Mouse (Mus musculus) MEL-GATA-1-ER (cell line): Measurements from ENCODE around the gene Slc7a7.
A peak's percentile ranks its signal among the peaks of the same experiment; 100 is the strongest.

ENCODE experiments used
- DNase-seq: peaks from one replicate; pipeline ENCODE4 v3.0.0-alpha.2; 2012; ENCODE audit warnings: low read depth; ENCODE audit errors: extremely low read depth

Gene Slc7a7

GRCm38 (mm10) chr14:54432837-54433830 is 15.6 kb upstream of the Slc7a7 start:
- DNase-seq: no peak

DNA sequence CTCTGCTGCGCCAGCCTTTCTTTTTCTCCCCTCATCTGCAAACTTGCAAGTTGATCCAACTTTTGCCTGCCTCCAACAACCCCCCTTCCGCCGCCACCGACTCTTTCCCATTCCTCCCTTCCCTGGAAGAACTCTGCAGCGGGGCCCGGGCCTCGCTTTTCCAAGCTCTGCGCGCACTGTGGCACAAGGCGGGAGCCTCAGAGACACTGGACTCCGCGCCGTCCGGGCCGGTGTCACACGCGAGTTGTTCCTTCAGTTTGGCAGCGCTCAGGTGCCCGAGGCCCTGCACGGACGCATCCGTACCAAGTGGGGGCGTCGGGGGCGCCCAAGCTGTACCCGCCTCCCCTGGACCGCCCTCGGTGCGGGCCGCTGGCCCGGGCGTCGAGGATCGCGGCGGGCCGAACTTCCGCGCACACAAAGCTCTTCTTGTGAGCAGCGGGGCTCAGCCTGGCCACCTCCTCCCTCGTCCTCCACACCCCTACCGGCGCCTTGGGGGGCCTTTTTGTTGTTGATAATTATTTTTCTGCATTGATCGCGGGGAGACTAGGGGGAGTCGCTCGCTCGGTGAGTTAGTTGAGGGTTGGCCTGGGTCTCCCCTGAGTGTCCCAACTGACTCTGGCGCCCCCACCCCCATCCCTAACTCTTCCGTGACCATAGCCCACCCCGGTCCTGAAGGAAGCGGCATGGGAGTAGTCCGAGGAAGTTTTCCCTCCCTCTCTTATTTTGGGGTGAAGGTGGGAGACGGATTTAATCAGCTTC is 14.7 kb upstream of the Slc7a7 start:
- no peak for DNase-seq

- DNase-seq: no peak
Measured at GRCm38 (mm10) chr14:54431334-54432077, 13.9 kb upstream of the Slc7a7 start, which contains the start of gene Mmp14. TSS of gene Mmp14 (plus strand) at chr14:54431612.

DNA sequence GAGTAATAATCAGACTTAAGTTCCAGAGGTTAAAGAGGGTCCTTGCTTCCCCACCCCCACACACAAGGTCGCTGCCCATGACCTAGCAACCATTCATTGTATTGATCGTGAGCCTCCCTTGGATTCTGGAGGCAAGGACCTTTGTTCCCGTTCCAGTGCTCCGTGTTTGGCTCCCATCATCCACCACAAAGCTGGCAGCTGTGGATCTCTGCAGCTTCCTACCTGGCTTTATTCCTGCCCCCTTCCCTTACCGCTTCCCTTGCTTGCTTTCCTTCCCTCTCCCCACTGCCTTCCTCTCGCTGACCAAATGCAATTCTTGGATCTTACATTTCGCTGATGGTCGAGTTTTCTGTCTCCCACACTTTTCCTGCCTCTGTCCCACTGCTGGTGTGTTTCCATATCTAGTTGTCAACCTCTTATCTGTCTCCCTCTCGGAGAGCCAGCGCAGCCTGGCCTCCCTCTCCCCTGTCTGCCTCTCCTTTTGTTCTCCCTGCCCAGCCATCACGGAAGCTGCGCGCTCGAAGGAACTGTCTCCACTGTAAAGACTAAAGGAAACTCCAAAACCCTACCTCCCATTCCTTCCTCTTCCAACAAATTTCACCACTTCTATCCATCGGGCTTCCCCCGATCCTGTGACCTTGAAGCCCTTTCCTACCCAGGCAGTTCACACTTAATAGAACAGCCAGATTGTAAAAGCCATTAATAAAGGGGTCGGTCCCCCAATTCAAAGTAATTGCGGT is 13.0 kb upstream of the Slc7a7 start:
- no peak for DNase-seq

DNA sequence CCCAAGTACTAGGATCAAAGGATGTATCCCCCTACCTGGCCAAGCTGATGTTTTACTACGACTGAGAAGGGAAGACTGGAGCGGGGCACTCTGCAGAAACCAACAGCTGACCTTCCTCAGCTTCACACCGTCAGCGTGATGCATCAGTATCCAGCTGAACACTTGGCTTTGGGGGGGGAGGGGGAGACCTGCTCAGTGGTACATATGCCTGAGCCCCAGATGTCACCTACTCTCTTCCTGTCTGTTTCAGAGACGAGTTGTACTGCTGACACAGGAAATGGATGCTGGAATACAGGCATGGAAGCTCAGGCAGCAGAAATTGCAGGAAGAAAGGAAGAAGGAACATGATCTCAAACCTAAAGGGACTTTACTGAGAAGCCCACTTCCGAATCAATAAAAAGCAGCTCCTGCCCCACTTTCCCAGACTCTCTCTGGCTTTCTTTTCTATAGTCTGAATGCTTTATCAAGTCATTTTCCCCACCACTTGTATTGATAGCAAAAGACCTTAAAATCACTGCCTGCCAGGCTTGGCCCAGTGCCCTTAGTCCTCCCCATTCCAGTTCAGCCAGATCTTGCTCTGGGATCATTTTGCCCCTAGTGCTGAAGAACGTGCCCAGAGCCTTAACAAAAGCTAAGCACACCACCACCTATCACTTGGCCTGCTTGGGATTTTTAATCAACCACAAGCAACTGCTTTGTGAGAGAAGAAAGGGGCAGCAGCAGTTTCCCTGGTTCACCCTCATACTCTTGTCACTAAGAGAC is 11.9 kb upstream of the Slc7a7 start:
- no peak for DNase-seq

GRCm38 (mm10) chr14:54428421-54428820 is 10.8 kb upstream of the Slc7a7 start:
- no peak for DNase-seq

GRCm38 (mm10) chr14:54427696-54428095 is 10.1 kb upstream of the Slc7a7 start:
- DNase-seq: no peak

- DNase-seq: peak; percentile 94
Measured at GRCm38 (mm10) chr14:54426689-54427398, 9.3 kb upstream of the Slc7a7 start, which contains the start of gene Mrpl52. TSS of gene Mrpl52 (plus strand) at chr14:54426909.

GRCm38 (mm10) chr14:54426003-54426688 is 8.6 kb upstream of the Slc7a7 start:
- DNase-seq: peak; percentile 89

DNA sequence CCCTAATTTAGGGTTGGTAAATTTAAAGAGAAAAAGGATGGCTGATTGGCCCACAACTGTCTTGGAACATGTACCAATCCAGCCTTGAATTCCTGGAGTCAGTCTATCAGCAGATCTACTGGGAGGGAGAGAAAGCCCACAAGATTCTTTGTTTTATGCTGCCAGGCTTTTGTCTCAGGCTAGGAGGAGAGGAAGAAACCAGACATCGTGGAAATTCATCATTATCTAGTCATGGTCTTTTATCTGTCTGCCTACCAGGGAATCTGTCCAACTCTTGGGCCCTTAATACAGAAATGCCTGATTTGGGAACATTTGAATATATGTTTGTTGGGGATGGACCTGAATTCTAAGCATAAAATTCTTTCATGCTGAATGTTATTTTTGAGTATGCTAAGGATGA is 8.0 kb upstream of the Slc7a7 start:
- peak; percentile 21 for DNase-seq

GRCm38 (mm10) chr14:54424634-54425033 is 7.1 kb upstream of the Slc7a7 start:
- DNase-seq: peak; percentile 74

- DNase-seq: peak; percentile 60
Measured at GRCm38 (mm10) chr14:54423406-54423805, 5.8 kb upstream of the Slc7a7 start.

GRCm38 (mm10) chr14:54421014-54421413 is 3.4 kb upstream of the Slc7a7 start:
- DNase-seq: no peak

DNA sequence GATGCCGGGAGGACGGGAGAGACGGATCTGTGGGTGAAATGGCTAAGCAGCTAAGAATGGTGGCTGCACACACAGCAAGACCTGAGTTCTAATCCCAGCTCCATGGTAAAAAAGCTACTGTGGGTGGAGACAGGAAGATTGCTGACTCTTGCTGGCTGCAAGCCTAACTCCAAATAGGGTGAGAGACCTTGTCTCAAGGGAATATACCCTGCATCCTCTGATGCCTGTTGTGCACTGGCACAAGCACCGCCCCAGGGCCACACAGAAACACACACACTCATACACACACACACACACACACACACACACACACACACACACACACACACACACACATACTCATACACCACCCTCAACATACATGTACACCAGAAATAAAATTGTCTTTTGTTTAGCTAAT is 750 bp downstream of the Slc7a7 start:
- DNase-seq: peak; percentile 46

DNA sequence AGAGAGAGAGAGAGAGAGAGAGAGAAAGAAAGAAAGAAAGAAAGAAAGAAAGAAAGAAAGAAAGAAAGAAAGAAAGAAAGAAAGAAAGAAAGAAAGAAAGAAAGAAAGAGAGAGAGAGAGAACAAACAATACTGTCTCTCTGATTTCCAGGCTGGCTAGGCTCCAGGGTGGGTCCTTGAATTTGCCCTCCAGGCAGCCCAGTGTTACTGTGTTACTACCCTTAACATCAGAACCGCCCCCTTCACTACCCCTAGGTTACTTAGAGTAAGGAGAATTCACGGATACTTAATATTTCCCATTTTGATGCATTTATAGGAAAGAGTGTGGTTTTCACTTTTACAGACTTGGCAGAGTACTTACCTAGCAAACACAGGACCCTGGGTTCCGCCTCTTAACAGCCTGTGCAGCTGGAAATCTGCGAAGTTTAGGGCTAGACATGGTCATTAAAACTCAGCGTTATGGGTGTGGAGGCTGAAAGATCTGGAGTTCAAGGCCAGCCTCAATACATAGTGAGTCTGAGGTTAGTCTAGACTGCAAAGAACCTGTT is 1.3 kb downstream of the Slc7a7 start:
- DNase-seq: no peak

GRCm38 (mm10) chr14:54415241-54416020 is 2.1 kb downstream of the Slc7a7 start:
- DNase-seq: no peak

GRCm38 (mm10) chr14:54413877-54414700 is 3.5 kb downstream of the Slc7a7 start:
- no peak for DNase-seq
